Mouse (Mus musculus) kidney, embryonic 16.5 days (tissue): ENCODE measurements around the gene Defb45. TPM values are rescaled to one million over a fixed set of nuclear protein-coding genes. Genes with fewer than 3 reads are reported as not detected.

Experiments
- ATAC-seq: fragments of 200-750 bp; cut with Nextera tagmentation; 2 replicates; pipeline ENCODE4 v1.8.0; 2017; ENCODE audit warnings: moderate TSS enrichment; ENCODE audit not compliant: low FRiP score, low TSS enrichment
- H3K27ac ChIP-seq: fragments of 300-500 bp; sonication (generic); 2 replicates; pipeline ENCODE4 v1.5.1; 2014; ENCODE audit warnings: low read length
- H3K27me3 ChIP-seq: fragments of 300-500 bp; sonication (generic); 2 replicates; pipeline ENCODE4 v1.6.1; 2014; ENCODE audit warnings: low read length, control low read depth, mixed read lengths; ENCODE audit not compliant: insufficient read depth
- H3K36me3 ChIP-seq: fragments of 300-500 bp; sonication (generic); 2 replicates; pipeline ENCODE4 v1.6.1; 2014; ENCODE audit warnings: low read length, control low read depth, mixed read lengths; ENCODE audit not compliant: insufficient read depth
- H3K4me1 ChIP-seq: fragments of 300-500 bp; sonication (generic); 2 replicates; pipeline ENCODE4 v1.6.1; 2014; ENCODE audit warnings: low read length, control low read depth, mixed read lengths; ENCODE audit not compliant: insufficient read depth
- H3K4me2 ChIP-seq: fragments of 300-500 bp; sonication (generic); replicated peaks from 2 replicates; pipeline ENCODE4 v1.6.1; 2014; ENCODE audit warnings: low read depth, low read length
- H3K4me3 ChIP-seq: fragments of 300-500 bp; sonication (generic); 2 replicates; pipeline ENCODE4 v1.5.1; 2014; ENCODE audit warnings: mild to moderate bottlenecking, low read length
- H3K9ac ChIP-seq: fragments of 300-500 bp; sonication (generic); replicated peaks from 2 replicates; pipeline ENCODE4 v1.6.1; 2014; ENCODE audit warnings: low read length
- H3K9me3 ChIP-seq: fragments of 300-500 bp; sonication (generic); 2 replicates; pipeline ENCODE4 v1.6.1; 2016; ENCODE audit warnings: low read length, control low read depth
- WGBS: fragments of 180-500 bp; shearing (Covaris S2); extraction: QIAGEN DNeasy Blood & Tissue Kit; methylation state at CpG from one replicate; pipeline ENCODE4 v1.1.7; 2014; 5-methylcytosine and 5-hydroxymethylcytosine counted together
- polyA plus RNA-seq: library from polyadenylated mRNA; unstranded; fragments of >200 nt; fragmentation: Nextera tagmentation; extraction: Ambion mirVana; gene quantifications from 2 replicates; pipeline ENCODE4 v1.2.1, GENCODE M21; 2015

Gene Defb45
- polyA plus RNA-seq, 1 experiment from 2014 or later = not detected

- Histone ChIP-seq H3K4me2 (peak overlapping the region; percentile 46), H3K27ac (0 out of 2 replicates have a peak overlapping the region, but pooled peaks have one; percentile 6), H3K9ac (peak overlapping the region; percentile 25; the same call in 1 of the 2 replicates), H3K36me3 (no peaks in the 10 kb centered on the region), H3K4me3 (peak overlapping the region; percentile 15), H3K27me3 (no peaks in the 10 kb centered on the region), H3K9me3 (no peaks in the 10 kb centered on the region), H3K4me1 (peaks cover 7% of the 10 kb centered on the region)
- ATAC-seq = peak; percentile 71; the same call in 1 of the 2 replicates
- WGBS = 11% methylated on average over 16 of the region's 16 CpGs
These were observed 45.3 kb downstream of the Defb45 start for GRCm38 (mm10) chr2:152553774-152554423.

- WGBS = 73% methylated on average over 5 of the region's 5 CpGs
- Histone ChIP-seq H3K36me3 (no peaks in the 10 kb centered on the region), H3K9ac (no peak overlapping the region), H3K4me1 (peaks cover 11% of the 10 kb centered on the region), H3K4me2 (no peak overlapping the region), H3K27ac (no peak overlapping the region), H3K9me3 (no peaks in the 10 kb centered on the region), H3K27me3 (no peaks in the 10 kb centered on the region), H3K4me3 (no peak overlapping the region)
- no peak for ATAC-seq
These were observed 51.1 kb downstream of the Defb45 start for GRCm38 (mm10) chr2:152548124-152548523.

GRCm38 (mm10) chr2:152544691-152545090, 54.5 kb downstream of the Defb45 start:
- no peaks in the 10 kb centered on the region for H3K36me3 ChIP-seq
- H3K9ac ChIP-seq = no peak overlapping the region
- H3K4me2 ChIP-seq = no peak overlapping the region
- WGBS = 12% methylated on average over 4 of the region's 4 CpGs
- H3K4me1 ChIP-seq = peaks cover 17% of the 10 kb centered on the region
- peak overlapping the region; percentile 84 for H3K27ac ChIP-seq
- ATAC-seq = peak; percentile 83
- no peak overlapping the region for H3K4me3 ChIP-seq
- peaks cover 4% of the 10 kb centered on the region; the same call in 1 of the 2 replicates for H3K9me3 ChIP-seq
- no peaks in the 10 kb centered on the region for H3K27me3 ChIP-seq

- Histone ChIP-seq H3K27me3 (no peaks in the 10 kb centered on the region), H3K9me3 (peaks cover 4% of the 10 kb centered on the region; the same call in 1 of the 2 replicates), H3K4me3 (no peak overlapping the region), H3K4me1 (peaks cover 20% of the 10 kb centered on the region), H3K27ac (peak overlapping the region; percentile 84), H3K9ac (no peak overlapping the region), H3K36me3 (no peaks in the 10 kb centered on the region), H3K4me2 (no peak overlapping the region)
- ATAC-seq = peak; percentile 73
- 49% methylated on average over 4 of the region's 4 CpGs for WGBS
These were observed 55.7 kb downstream of the Defb45 start for GRCm38 (mm10) chr2:152543478-152543877.

Other genes starting within 250 kb of the Defb45 start
- 0.91 and 1.6 TPM in 2 replicates for gene Nrsn2, start 222.8 kb downstream of the Defb45 start, polyA plus RNA-seq
- 8.9 and 10.0 TPM in 2 replicates for gene Sox12, start 201.3 kb downstream of the Defb45 start, polyA plus RNA-seq
- gene Zcchc3, start 184.4 kb downstream of the Defb45 start, polyA plus RNA-seq = 31.5 and 34.2 TPM in 2 replicates
- gene 6820408C15Rik, start 183.8 kb downstream of the Defb45 start, polyA plus RNA-seq = 0.67 and 0.85 TPM in 2 replicates
- not detected in 2 replicates for gene Defb23, start 134.8 kb downstream of the Defb45 start, polyA plus RNA-seq
- not detected in 2 replicates for gene Defb20, start 122.3 kb downstream of the Defb45 start, polyA plus RNA-seq
- not detected in 2 replicates for gene Defb22, start 109.3 kb downstream of the Defb45 start, polyA plus RNA-seq
- not detected in 2 replicates for gene Defb26, start 87.7 kb downstream of the Defb45 start, polyA plus RNA-seq
- gene Defb28, start 81.1 kb downstream of the Defb45 start, polyA plus RNA-seq = 0.54 TPM in 1 of 2 replicates, not detected in the other
- gene Defb29, start 59.3 kb downstream of the Defb45 start, polyA plus RNA-seq = 2.1 and 2.8 TPM in 2 replicates
- gene Gm17416, start 30.1 kb downstream of the Defb45 start, polyA plus RNA-seq = not detected in 2 replicates
- not detected in 2 replicates for gene Defb21, start 26.7 kb downstream of the Defb45 start, polyA plus RNA-seq
- 10.1 and 14.1 TPM in 2 replicates for gene Defb19, start 19.1 kb downstream of the Defb45 start, polyA plus RNA-seq
- 0.51 and 0.86 TPM in 2 replicates for gene Defb36, start 4.9 kb upstream of the Defb45 start, polyA plus RNA-seq
- 24.4 and 31.8 TPM in 2 replicates for gene Defb25, start 23.7 kb upstream of the Defb45 start, polyA plus RNA-seq
- 59.1 and 62.6 TPM in 2 replicates for gene Rem1, start 27.6 kb upstream of the Defb45 start, polyA plus RNA-seq
- 158 and 159 TPM in 2 replicates for gene H13, start 70.1 kb upstream of the Defb45 start, polyA plus RNA-seq
- gene Mcts2, start 87.6 kb upstream of the Defb45 start, polyA plus RNA-seq = 27.6 and 28.0 TPM in 2 replicates
- gene Id1, start 136.9 kb upstream of the Defb45 start, polyA plus RNA-seq = 139 and 151 TPM in 2 replicates
- 19.6 and 22.1 TPM in 2 replicates for gene Cox4i2, start 154.8 kb upstream of the Defb45 start, polyA plus RNA-seq
- gene Bcl2l1, start 232.3 kb upstream of the Defb45 start, polyA plus RNA-seq = 113 and 116 TPM in 2 replicates
- 83.9 and 97.6 TPM in 2 replicates for gene Tpx2, start 248.6 kb upstream of the Defb45 start, polyA plus RNA-seq